Mouse (Mus musculus) G1E (cell line): ENCODE data around the gene Pcdh17. TPM values are rescaled to one million over a fixed set of nuclear protein-coding genes. Genes with fewer than 3 reads are reported as not detected.

Source experiments
- ATAC-seq: 2 replicates; pipeline ENCODE4 v1.8.0; 2016; ENCODE audit warnings: mild to moderate bottlenecking; ENCODE audit not compliant: insufficient number of reproducible peaks, poor library complexity, low FRiP score, severe bottlenecking; ENCODE audit errors: extremely low read depth
- DNase-seq: peaks from one replicate; pipeline ENCODE4 v3.0.0; 2012; ENCODE audit warnings: low spot score
- H3K27me3 ChIP-seq: 2 replicates; pipeline ENCODE4 v1.6.1; 2012; ENCODE audit warnings: mild to moderate bottlenecking, low read length, inconsistent platforms; ENCODE audit not compliant: insufficient read depth
- H3K36me3 ChIP-seq: replicated peaks from 2 replicates; pipeline ENCODE3; 2012; ENCODE audit warnings: mild to moderate bottlenecking, inconsistent platforms
- H3K4me1 ChIP-seq: 2 replicates; pipeline ENCODE4 v1.6.1; 2012; ENCODE audit warnings: low read depth, low read length, inconsistent platforms, mixed read lengths; ENCODE audit not compliant: insufficient read depth
- H3K4me3 ChIP-seq: 2 replicates; pipeline ENCODE4 v1.5.1; 2012; ENCODE audit warnings: low read depth, mild to moderate bottlenecking, inconsistent platforms, low read length, moderate library complexity, mixed read lengths
- H3K9me3 ChIP-seq: replicated peaks from 2 replicates; pipeline ENCODE4 v1.6.1; 2012; ENCODE audit warnings: inconsistent platforms
- CTCF ChIP-seq: IDR thresholded peaks from 2 replicates; pipeline ENCODE4 v1.5.1; 2012; ENCODE audit warnings: low read depth, low read length, inconsistent platforms, mixed read lengths
- GATA1 ChIP-seq: IDR thresholded peaks from 2 replicates; pipeline ENCODE4 v1.6.1; 2012; ENCODE audit warnings: borderline replicate concordance, low read length, inconsistent platforms, mixed read lengths
- GATA2 ChIP-seq: IDR thresholded peaks from 2 replicates; pipeline ENCODE4 v1.6.1; 2012; ENCODE audit warnings: low read depth, low read length, inconsistent platforms, borderline replicate concordance
- POLR2AphosphoS5 ChIP-seq: IDR thresholded peaks from 2 replicates; pipeline ENCODE4 v1.6.1; 2012; ENCODE audit warnings: low read depth, low read length, inconsistent platforms; ENCODE audit not compliant: insufficient replicate concordance
- TAL1 ChIP-seq: conservative IDR thresholded peaks from 2 replicates; pipeline ENCODE4 v1.6.1; 2012; ENCODE audit warnings: low read depth, low read length, inconsistent platforms, mixed read lengths
- polyA plus RNA-seq: library from polyadenylated mRNA; stranded (reverse); fragments of >175 nt; gene quantifications from 2 replicates; pipeline ENCODE4 v1.2.3, GENCODE M21; 2012
- total RNA-seq, 2 experiments: library from RNA; stranded (forward) in 1 of 2; stranded (reverse) in 1 of 2; fragments of 200-1000 nt in 1 of 2; fragments of >200 nt in 1 of 2; fragmentation: Nextera tagmentation in 1 of 2; gene quantifications; 2 replicates each; pipeline ENCODE4 v1.2.3; 2014 to 2017

The Pcdh17 gene
- not detected in 2 replicates for total RNA-seq (2014; fragmentation: Nextera tagmentation)
- 0.05 and 0.12 TPM in 2 replicates for total RNA-seq (2017)
- not detected in 2 replicates for polyA plus RNA-seq

GRCm38 (mm10) chr14:84443288-84443686 lies at the start of gene Pcdh17:
Gene Pcdh17, plus strand, starts transcription at chr14:84443563.
- no peaks in the 10 kb centered on the region for H3K36me3 ChIP-seq
- TF ChIP-seq GATA2 = no peak
- no peak for TF ChIP-seq TAL1
- no peak for TF ChIP-seq GATA1
- no peak for TF ChIP-seq CTCF
- TF ChIP-seq POLR2AphosphoS5 = no peak

GRCm38 (mm10) chr14:84397137-84397536 lies 46.2 kb upstream of the Pcdh17 start:
- peaks cover 2% of the 10 kb centered on the region; the same call in 1 of the 2 replicates for H3K9me3 ChIP-seq
- ATAC-seq = no peak
- DNase-seq = no peak
- no peaks in the 10 kb centered on the region for H3K27me3 ChIP-seq
- H3K4me1 ChIP-seq = no peaks in the 10 kb centered on the region
- no peak overlapping the region for H3K4me3 ChIP-seq
- no peaks in the 10 kb centered on the region for H3K36me3 ChIP-seq
- TF ChIP-seq TAL1 = no peak
- TF ChIP-seq GATA1 = no peak
- TF ChIP-seq POLR2AphosphoS5 = no peak
- no peak for TF ChIP-seq GATA2
- no peak for TF ChIP-seq CTCF

More at GRCm38 (mm10) chr14:84443288-84443686, at the start of gene Pcdh17:
- H3K4me3 ChIP-seq = no peak within 1 kb of the TSS
- ATAC-seq = no peak
- H3K9me3 ChIP-seq = peaks cover 49% of the 10 kb centered on the region
- H3K4me1 ChIP-seq = no peaks in the 10 kb centered on the region; the same call in 1 of the 2 replicates
- DNase-seq = no peak
- peaks cover 2% of the 10 kb centered on the region; the same call in 1 of the 2 replicates for H3K27me3 ChIP-seq

DNA sequence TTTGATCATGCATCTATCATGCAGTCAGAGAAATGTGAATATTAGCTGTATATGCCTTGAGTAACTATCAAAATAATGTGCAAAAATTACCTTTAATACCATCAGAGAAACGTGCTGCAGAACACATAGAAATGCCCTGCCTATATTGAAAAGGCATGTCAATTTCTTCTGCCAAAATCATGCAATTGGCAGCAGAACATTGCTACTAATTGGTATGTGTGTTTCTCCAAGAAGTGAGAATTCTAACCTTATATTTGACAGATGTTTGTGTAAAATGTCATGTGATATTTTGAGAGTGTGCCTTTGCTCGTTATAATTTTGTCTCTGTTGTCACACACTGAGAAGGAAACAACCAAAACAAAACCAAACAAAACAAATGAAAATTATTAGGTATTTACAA lies 18.6 kb upstream of the Pcdh17 start:
- TF ChIP-seq CTCF = no peak
- no peak for TF ChIP-seq GATA2
- no peak for TF ChIP-seq TAL1
- TF ChIP-seq POLR2AphosphoS5 = no peak
- TF ChIP-seq GATA1 = no peak
- Histone ChIP-seq H3K27me3 (no peaks in the 10 kb centered on the region), H3K9me3 (peaks cover 6% of the 10 kb centered on the region; the same call in 1 of the 2 replicates), H3K36me3 (no peaks in the 10 kb centered on the region), H3K4me3 (no peak overlapping the region), H3K4me1 (no peaks in the 10 kb centered on the region)
- no peak for ATAC-seq
- no peak for DNase-seq

GRCm38 (mm10) chr14:84426616-84427015 lies 16.7 kb upstream of the Pcdh17 start:
- TF ChIP-seq TAL1 (no peak), CTCF (no peak)
- DNase-seq (no peak), ATAC-seq (no peak)
- no peaks in the 10 kb centered on the region for H3K36me3 ChIP-seq
- peaks cover 6% of the 10 kb centered on the region; the same call in 1 of the 2 replicates for H3K9me3 ChIP-seq
- no peaks in the 10 kb centered on the region for H3K27me3 ChIP-seq
- H3K4me3 ChIP-seq = no peak overlapping the region
- no peaks in the 10 kb centered on the region for H3K4me1 ChIP-seq

DNA sequence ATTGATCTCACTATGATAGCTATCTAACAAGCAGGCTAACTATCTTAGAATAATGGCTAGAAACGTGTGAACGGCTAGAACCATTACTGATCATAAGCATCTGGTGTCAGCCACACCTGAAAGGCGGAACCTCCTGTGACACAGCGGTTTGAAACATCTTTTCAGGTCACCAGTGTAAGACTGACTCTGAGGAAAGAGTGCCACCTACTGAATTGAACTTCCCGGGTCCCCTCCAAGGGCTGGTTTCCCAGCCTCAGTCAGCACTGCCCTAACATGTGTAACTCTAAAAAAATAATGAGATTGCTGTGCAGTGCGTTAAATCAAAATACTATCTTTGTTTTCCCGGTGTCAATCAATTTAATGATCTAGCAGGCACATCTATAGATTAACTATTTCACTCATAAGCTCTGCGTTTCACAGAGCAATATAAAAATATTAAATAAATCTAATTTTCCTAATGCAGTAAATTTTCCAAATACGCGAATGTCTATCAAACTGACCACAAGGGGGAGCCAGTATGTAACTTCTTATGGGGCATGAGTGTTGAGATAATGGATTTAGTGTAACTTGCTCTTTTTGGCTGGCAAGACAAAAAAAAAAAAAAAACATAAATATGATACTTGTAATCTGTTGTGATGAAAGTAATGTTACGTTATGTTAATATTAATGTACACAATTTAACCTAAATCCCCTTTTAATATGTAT lies 5.1 kb upstream of the Pcdh17 start:
- TF ChIP-seq GATA2 (no peak), TAL1 (no peak), GATA1 (no peak), CTCF (no peak)
- Histone ChIP-seq H3K27me3 (no peaks in the 10 kb centered on the region), H3K4me3 (no peak overlapping the region), H3K9me3 (peaks cover 4% of the 10 kb centered on the region), H3K36me3 (no peaks in the 10 kb centered on the region), H3K4me1 (no peaks in the 10 kb centered on the region)
- DNase-seq = no peak
- ATAC-seq = no peak

- Histone ChIP-seq H3K4me3 (no peak overlapping the region), H3K9me3 (peaks cover 25% of the 10 kb centered on the region), H3K4me1 (no peaks in the 10 kb centered on the region; the same call in 1 of the 2 replicates), H3K36me3 (no peaks in the 10 kb centered on the region), H3K27me3 (no peaks in the 10 kb centered on the region)
- no peak for TF ChIP-seq TAL1
- no peak for TF ChIP-seq CTCF
- TF ChIP-seq GATA2 = no peak
- no peak for TF ChIP-seq POLR2AphosphoS5
- no peak for TF ChIP-seq GATA1
- DNase-seq (no peak), ATAC-seq (no peak)
Measured at GRCm38 (mm10) chr14:84440903-84441302, 2.5 kb upstream of the Pcdh17 start.
